Mouse (Mus musculus): Measurements from ENCODE around the gene Snrnp35. TPM values are rescaled to one million over a fixed set of nuclear protein-coding genes. Genes with fewer than 3 reads are reported as not detected.

Snrnp35 gene
- total and polyA plus RNA-seq, 2 experiments from 2014 or later = 4.4 to 14.0 TPM

- H3K27ac ChIP-seq (ENCODE audit: low read depth) = peak overlapping the region; percentile 67
- H3K4me1 ChIP-seq (ENCODE audit: control insufficient read depth, insufficient read depth) = peaks cover 20% of the 10 kb centered on the region
- H3K27me3 ChIP-seq (ENCODE audit: control insufficient read depth, insufficient read depth, low read length) = no peaks in the 10 kb centered on the region
These were observed 33.4 kb upstream of the Snrnp35 start for GRCm38 (mm10) chr5:124449494-124449893.

GRCm38 (mm10) chr5:124450051-124450450 lies 32.9 kb upstream of the Snrnp35 start:
- ATAC-seq (ENCODE audit: insufficient read depth, low read depth) (no peak), DNase-seq (ENCODE audit: low spot score) (no peak)
- Histone ChIP-seq H3K36me3 (replicated peaks; ENCODE audit: control insufficient read depth, insufficient read depth, low read length) (peaks cover 72% of the 10 kb centered on the region), H3K4me1 (ENCODE audit: control insufficient read depth, insufficient read depth) (peaks cover 15% of the 10 kb centered on the region), H3K9me3 (replicated peaks; ENCODE audit: control insufficient read depth, low read length) (no peaks in the 10 kb centered on the region), H3K9ac (replicated peaks; ENCODE audit: low read depth, low read length) (no peak overlapping the region), H3K27ac (ENCODE audit: low read depth) (peak overlapping the region; percentile 67), H3K4me2 (ENCODE audit: low read depth, low read length) (no peak overlapping the region; the same call in 1 of the 2 replicates), H3K4me3 (ENCODE audit: low read depth, low read length) (no peak overlapping the region), H3K27me3 (ENCODE audit: control insufficient read depth, insufficient read depth, low read length) (no peaks in the 10 kb centered on the region)
- TF ChIP-seq EP300 (IDR thresholded peaks at IDR 0.05; ENCODE audit: low read depth) = no peak
- no peak for TF ChIP-seq CTCF (IDR thresholded peaks at IDR 0.05; ENCODE audit: low read depth)
- 38% methylated on average over 7 of the region's 7 CpGs for WGBS

More at GRCm38 (mm10) chr5:124449494-124449893, 33.4 kb upstream of the Snrnp35 start:
- Histone ChIP-seq H3K4me2 (ENCODE audit: low read depth, low read length) (no peak overlapping the region), H3K4me3 (ENCODE audit: low read depth, low read length) (no peak overlapping the region), H3K9ac (replicated peaks; ENCODE audit: low read depth, low read length) (no peak overlapping the region), H3K36me3 (replicated peaks; ENCODE audit: control insufficient read depth, insufficient read depth, low read length) (peaks cover 72% of the 10 kb centered on the region), H3K9me3 (replicated peaks; ENCODE audit: control insufficient read depth, low read length) (no peaks in the 10 kb centered on the region)
- ATAC-seq (ENCODE audit: insufficient read depth, low read depth) (no peak), DNase-seq (ENCODE audit: low spot score) (no peak)
- TF ChIP-seq CTCF (IDR thresholded peaks at IDR 0.05; ENCODE audit: low read depth) = no peak
- TF ChIP-seq EP300 (IDR thresholded peaks at IDR 0.05; ENCODE audit: low read depth) = no peak
- WGBS = 49% methylated on average over 6 of the region's 6 CpGs

DNA sequence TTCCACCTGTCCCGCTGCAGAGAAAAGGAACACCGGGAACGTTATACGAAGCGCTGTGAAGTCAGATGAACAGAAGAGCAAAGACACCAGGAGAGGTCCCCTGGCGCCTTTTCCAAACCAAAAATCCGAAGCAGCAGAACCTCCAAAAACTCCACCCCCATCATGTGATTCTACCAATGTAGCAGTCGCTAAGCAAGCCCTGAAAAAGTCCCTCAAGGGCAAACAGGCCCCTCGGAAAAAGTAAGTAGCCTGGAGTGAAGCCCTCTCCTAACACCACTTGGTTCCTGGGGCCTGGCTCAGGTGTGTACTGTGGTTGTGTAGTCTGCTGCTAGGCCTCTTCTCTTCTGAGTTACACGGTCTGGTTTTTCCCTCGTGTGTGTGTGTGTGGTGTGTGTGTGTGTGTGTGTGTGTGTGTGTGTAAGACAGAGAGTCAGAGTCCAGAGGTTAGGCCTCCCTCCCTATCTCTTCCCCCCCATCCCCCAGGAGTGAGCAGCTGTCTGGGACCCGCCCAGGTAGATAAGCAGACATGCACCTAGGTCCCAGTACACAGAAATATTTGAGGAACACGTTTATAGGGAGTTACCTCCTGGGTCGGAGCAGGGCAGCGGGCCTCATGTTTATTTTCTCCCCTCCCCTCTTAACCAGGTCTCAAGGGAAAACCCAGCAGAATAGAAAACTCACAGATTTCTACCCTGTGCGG lies 32.1 kb upstream of the Snrnp35 start:
- 78% methylated on average over 15 of the region's 16 CpGs for WGBS
- Histone ChIP-seq H3K4me3 (ENCODE audit: low read depth, low read length) (no peak overlapping the region), H3K9ac (replicated peaks; ENCODE audit: low read depth, low read length) (no peak overlapping the region), H3K4me2 (ENCODE audit: low read depth, low read length) (no peak overlapping the region), H3K9me3 (replicated peaks; ENCODE audit: control insufficient read depth, low read length) (no peaks in the 10 kb centered on the region), H3K27me3 (ENCODE audit: control insufficient read depth, insufficient read depth, low read length) (no peaks in the 10 kb centered on the region), H3K27ac (ENCODE audit: low read depth) (peak overlapping the region; percentile 67), H3K36me3 (replicated peaks; ENCODE audit: control insufficient read depth, insufficient read depth, low read length) (peaks cover 75% of the 10 kb centered on the region), H3K4me1 (ENCODE audit: control insufficient read depth, insufficient read depth) (peaks cover 15% of the 10 kb centered on the region)
- ATAC-seq (ENCODE audit: insufficient read depth, low read depth) (no peak), DNase-seq (ENCODE audit: low spot score) (no peak)
- no peak for TF ChIP-seq EP300 (IDR thresholded peaks at IDR 0.05; ENCODE audit: low read depth)
- TF ChIP-seq CTCF (IDR thresholded peaks at IDR 0.05; ENCODE audit: low read depth) = no peak

DNA sequence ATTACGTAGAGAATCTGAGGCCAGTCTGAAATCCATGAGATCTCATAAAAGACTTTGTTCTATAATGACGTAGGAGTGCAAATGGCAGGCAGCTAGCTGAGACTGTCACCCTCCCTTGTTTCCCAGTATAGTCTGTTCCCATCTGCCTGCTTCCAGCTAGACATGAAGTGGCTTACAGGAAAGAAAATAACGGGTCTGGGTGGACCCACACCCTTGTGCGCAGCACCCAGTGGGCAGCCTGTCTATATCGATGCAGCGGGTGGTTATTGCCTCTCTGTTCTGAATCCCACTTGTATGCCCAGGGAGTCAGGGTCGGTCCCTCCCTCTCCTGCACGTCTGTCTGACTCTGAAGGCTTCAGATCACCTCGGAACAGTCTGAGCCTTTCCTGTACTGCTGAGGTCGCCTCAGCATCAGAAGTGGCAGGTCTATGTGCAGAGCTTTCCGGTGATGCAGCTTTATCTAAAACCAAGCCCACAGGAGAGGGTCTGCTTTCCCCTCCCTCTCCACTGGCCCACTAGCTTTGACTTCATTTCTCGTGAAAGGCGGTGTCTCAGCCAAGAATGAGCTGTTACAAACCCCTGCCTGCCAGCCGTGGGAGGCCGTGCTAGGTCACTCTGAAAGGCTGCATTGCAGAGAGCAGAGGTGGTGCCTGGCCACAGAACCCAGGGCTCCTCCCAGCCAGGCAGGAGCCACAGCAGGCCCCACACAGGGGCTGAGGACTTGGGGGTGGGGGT lies 30.3 kb upstream of the Snrnp35 start:
- ATAC-seq (ENCODE audit: insufficient read depth, low read depth) (no peak), DNase-seq (ENCODE audit: low spot score) (no peak)
- Histone ChIP-seq H3K36me3 (replicated peaks; ENCODE audit: control insufficient read depth, insufficient read depth, low read length) (peaks cover 88% of the 10 kb centered on the region), H3K4me1 (ENCODE audit: control insufficient read depth, insufficient read depth) (no peaks in the 10 kb centered on the region), H3K27ac (ENCODE audit: low read depth) (peak overlapping the region; percentile 48), H3K9me3 (replicated peaks; ENCODE audit: control insufficient read depth, low read length) (no peaks in the 10 kb centered on the region), H3K27me3 (ENCODE audit: control insufficient read depth, insufficient read depth, low read length) (no peaks in the 10 kb centered on the region), H3K4me3 (ENCODE audit: low read depth, low read length) (no peak overlapping the region), H3K4me2 (ENCODE audit: low read depth, low read length) (no peak overlapping the region), H3K9ac (replicated peaks; ENCODE audit: low read depth, low read length) (no peak overlapping the region)
- TF ChIP-seq CTCF (IDR thresholded peaks at IDR 0.05; ENCODE audit: low read depth) (no peak), EP300 (IDR thresholded peaks at IDR 0.05; ENCODE audit: low read depth) (no peak)
- WGBS = 61% methylated on average over 15 of the region's 15 CpGs

DNA sequence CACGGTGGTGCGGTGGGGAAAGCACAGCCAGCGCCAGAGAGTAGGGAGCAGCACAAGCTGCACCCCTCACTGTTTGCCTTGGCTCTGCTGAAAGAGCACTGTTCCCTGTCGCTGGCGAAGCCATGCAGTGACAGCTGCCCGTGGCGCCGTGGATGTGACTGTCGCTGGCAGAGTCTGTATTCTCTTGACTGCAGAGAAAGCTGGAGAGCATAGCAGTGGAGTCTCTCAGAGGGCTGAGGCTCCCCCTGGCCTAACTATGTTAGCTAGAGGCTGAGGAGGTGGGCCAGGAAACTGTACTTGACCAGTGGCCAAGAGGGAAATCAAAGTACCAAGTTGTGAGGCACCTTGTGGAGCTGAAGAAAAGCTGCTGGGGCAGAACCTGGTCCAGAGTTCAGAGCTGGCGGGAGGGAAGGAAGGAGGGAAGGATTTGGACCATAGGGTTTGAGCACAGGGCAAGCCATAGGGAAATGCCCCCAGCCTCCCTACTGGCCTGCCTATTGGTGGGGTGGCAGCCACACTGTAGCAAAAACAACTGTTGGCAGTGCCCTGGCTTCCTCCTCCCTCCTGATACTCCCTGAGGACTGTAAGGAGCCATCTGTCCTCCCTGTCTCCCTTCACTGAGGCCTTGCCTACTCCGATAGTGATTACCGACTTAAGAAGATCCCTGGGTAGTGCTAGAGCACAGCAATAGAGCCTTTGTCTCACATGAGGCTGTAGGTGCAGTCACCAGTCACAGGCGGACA lies 29.4 kb upstream of the Snrnp35 start:
- TF ChIP-seq CTCF (IDR thresholded peaks at IDR 0.05; ENCODE audit: low read depth) (no peak), EP300 (IDR thresholded peaks at IDR 0.05; ENCODE audit: low read depth) (no peak)
- Histone ChIP-seq H3K4me2 (ENCODE audit: low read depth, low read length) (no peak overlapping the region), H3K9me3 (replicated peaks; ENCODE audit: control insufficient read depth, low read length) (no peaks in the 10 kb centered on the region), H3K36me3 (replicated peaks; ENCODE audit: control insufficient read depth, insufficient read depth, low read length) (peaks cover 88% of the 10 kb centered on the region), H3K9ac (replicated peaks; ENCODE audit: low read depth, low read length) (no peak overlapping the region), H3K4me3 (ENCODE audit: low read depth, low read length) (no peak overlapping the region), H3K27me3 (ENCODE audit: control insufficient read depth, insufficient read depth, low read length) (no peaks in the 10 kb centered on the region), H3K27ac (ENCODE audit: low read depth) (peak overlapping the region; percentile 48), H3K4me1 (ENCODE audit: control insufficient read depth, insufficient read depth) (no peaks in the 10 kb centered on the region)
- DNase-seq (ENCODE audit: low spot score) (no peak), ATAC-seq (ENCODE audit: insufficient read depth, low read depth) (0 out of 2 replicates have a peak, but pooled peaks have one; percentile 19)
- WGBS = 63% methylated on average over 13 of the region's 13 CpGs
